17 mouse cellular contexts compared by ENCODE assay signal in the genomic region with DNA sequence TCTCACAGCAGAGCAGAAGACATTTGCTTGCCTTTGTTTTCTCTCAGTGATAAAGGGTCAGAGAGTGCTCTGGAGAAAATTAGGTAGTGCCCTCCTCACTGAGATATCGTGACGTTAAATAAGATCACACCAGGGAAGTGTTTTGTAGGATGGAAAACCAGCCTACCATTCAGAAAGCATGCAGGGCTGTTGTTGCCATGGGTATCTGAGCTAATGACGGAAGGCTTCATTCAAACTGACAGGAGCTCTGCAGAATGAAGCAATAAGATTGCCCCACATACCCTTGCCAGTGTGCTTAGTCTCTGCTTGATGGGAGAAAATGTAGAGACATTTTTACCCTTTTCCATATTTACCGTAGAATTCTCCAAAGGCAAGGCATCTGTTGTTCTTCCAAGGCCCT. TPM values are rescaled to one million over a fixed set of nuclear protein-coding genes. Genes with fewer than 3 reads are reported as not detected.
DNase-seq lines count a peak whose midpoint lies in the region; ATAC-seq and TF ChIP-seq lines count a peak whose summit lies in the region.
"Had no signal": no experiment of that assay in that cellular context is flagged by ENCODE, and none has a peak within 500 bp of the region (broad histone marks: within the 10 kb centered on the region; RNA-seq: fewer than 3 reads in every experiment).

No protein-coding gene starts in this region.

- peaks cover 36% of the 10 kb centered on the region for H3K4me1 ChIP-seq in forebrain, embryonic 10.5 days
- peaks cover 5% of the 10 kb centered on the region; the same call in 1 of the 2 replicates for H3K4me1 ChIP-seq in forebrain, embryonic 11.5 days (replicated peaks; ENCODE audit: control insufficient read depth, insufficient read depth, low read length)
- peaks cover 16% of the 10 kb centered on the region for H3K4me1 ChIP-seq in forebrain, embryonic 15.5 days
- H3K4me1 ChIP-seq in hindbrain, embryonic 16.5 days (ENCODE audit: control insufficient read depth, insufficient read depth, low read depth, low read length), result peaks cover 17% of the 10 kb centered on the region
- H3K4me1 ChIP-seq in neural tube, embryonic 14.5 days (ENCODE audit: control insufficient read depth, insufficient read depth, low read length), result peaks cover 10% of the 10 kb centered on the region; the same call in 1 of the 2 replicates
- peaks cover 15% of the 10 kb centered on the region for H3K4me1 ChIP-seq in cerebellum, adult 2 months (ENCODE audit: control insufficient read depth, insufficient read depth, low read length)

- no peak for ATAC-seq in forebrain, embryonic 11.5 days (replicated peaks; ENCODE audit: low FRiP score)
- ATAC-seq in forebrain, embryonic 15.5 days (replicated peaks), result 0 out of 2 replicates have a peak, but pooled peaks have one; percentile 9
- ATAC-seq in hindbrain, embryonic 16.5 days, result peak; percentile 21; the same call in 1 of the 2 replicates
- no peak for ATAC-seq in neural tube, embryonic 14.5 days (ENCODE audit: low read depth)
- ATAC-seq in megakaryocyte-erythroid progenitor cell, adult 5-6 weeks (replicated peaks; ENCODE audit: low FRiP score, low TSS enrichment, poor library complexity, severe bottlenecking), result no peak

- H3K9me3 ChIP-seq in forebrain, embryonic 10.5 days, result no peaks in the 10 kb centered on the region
- no peaks in the 10 kb centered on the region for H3K9me3 ChIP-seq in forebrain, embryonic 11.5 days (ENCODE audit: control insufficient read depth, low read length)
- H3K9me3 ChIP-seq in forebrain, embryonic 15.5 days, result no peaks in the 10 kb centered on the region
- no peaks in the 10 kb centered on the region for H3K9me3 ChIP-seq in hindbrain, embryonic 16.5 days (ENCODE audit: control insufficient read depth, low read length)
- no peaks in the 10 kb centered on the region for H3K9me3 ChIP-seq in neural tube, embryonic 14.5 days (ENCODE audit: control insufficient read depth, low read length)

- no peak for DNase-seq in forebrain, embryonic 10.5 days (ENCODE audit: extremely low spot score, low spot score)
- no peak for DNase-seq in forebrain, embryonic 11.5 days (ENCODE audit: low spot score)
- DNase-seq in cerebellum, postnatal 36 days, result no peak
- no peak for DNase-seq in cerebellum, adult 2 months
- DNase-seq: adrenal gland, postnatal 25 days; cerebellum, adult 9-11 months; gastrocnemius, postnatal 25 days; kidney, adult 18-20 months; kidney, postnatal 25 days; liver; lung, adult 2 months; lung, postnatal 4 days; thymus, adult 18-20 months had no signal

- peak overlapping the region; percentile 56; the same call in 1 of the 2 replicates for H3K27ac ChIP-seq in forebrain, embryonic 10.5 days
- no peak overlapping the region for H3K27ac ChIP-seq in forebrain, embryonic 11.5 days (ENCODE audit: low read depth, low read length)
- H3K27ac ChIP-seq in forebrain, embryonic 15.5 days (replicated peaks), result no peak overlapping the region
- no peak overlapping the region for H3K27ac ChIP-seq in hindbrain, embryonic 16.5 days (ENCODE audit: low read depth, low read length)
- H3K27ac ChIP-seq in neural tube, embryonic 14.5 days (ENCODE audit: low read depth, low read length), result peak overlapping the region; percentile 18; the same call in 1 of the 2 replicates
- no peak overlapping the region for H3K27ac ChIP-seq in cerebellum, adult 2 months (ENCODE audit: insufficient read depth, low read length)

- no peak for TF ChIP-seq CTCF in cerebellum, adult 2 months (IDR thresholded peaks at IDR 0.05; ENCODE audit: borderline replicate concordance, insufficient read depth, low read depth, low read length)

- no peaks in the 10 kb centered on the region for H3K27me3 ChIP-seq in forebrain, embryonic 10.5 days (ENCODE audit: poor library complexity, severe bottlenecking)
- H3K27me3 ChIP-seq in forebrain, embryonic 11.5 days (ENCODE audit: control insufficient read depth, insufficient read depth, low read length), result no peaks in the 10 kb centered on the region
- H3K27me3 ChIP-seq in forebrain, embryonic 15.5 days, result no peaks in the 10 kb centered on the region
- H3K27me3 ChIP-seq in hindbrain, embryonic 16.5 days (replicated peaks; ENCODE audit: control insufficient read depth, insufficient read depth, low read length), result no peaks in the 10 kb centered on the region
- H3K27me3 ChIP-seq in neural tube, embryonic 14.5 days (ENCODE audit: control insufficient read depth, insufficient read depth, low read length), result no peaks in the 10 kb centered on the region
- H3K27me3 ChIP-seq in cerebellum, adult 2 months (ENCODE audit: control insufficient read depth, insufficient read depth, low read length), result no peaks in the 10 kb centered on the region

- H3K9ac ChIP-seq in forebrain, embryonic 11.5 days (ENCODE audit: low read length), result no peak overlapping the region
- no peak overlapping the region for H3K9ac ChIP-seq in forebrain, embryonic 15.5 days (replicated peaks)
- H3K9ac ChIP-seq in hindbrain, embryonic 16.5 days (ENCODE audit: low read depth, low read length), result no peak overlapping the region
- H3K9ac ChIP-seq in neural tube, embryonic 14.5 days (replicated peaks; ENCODE audit: low read depth, low read length), result no peak overlapping the region

- WGBS in forebrain, embryonic 10.5 days, result 71% methylated on average over 4 of the region's 4 CpGs
- WGBS in forebrain, embryonic 11.5 days, result 54% methylated on average over 4 of the region's 4 CpGs
- whole genome bisulfite sequencing in forebrain, embryonic 15.5 days, result 39% methylated on average over 4 of the region's 4 CpGs
- 40% methylated on average over 4 of the region's 4 CpGs for WGBS in hindbrain, embryonic 16.5 days
- WGBS in neural tube, embryonic 14.5 days, result 46% methylated on average over 4 of the region's 4 CpGs
- 90% methylated on average over 4 of the region's 4 CpGs for WGBS in cerebellum, adult 2 months

- H3K4me2 ChIP-seq in forebrain, embryonic 11.5 days (ENCODE audit: low read depth, low read length, severe bottlenecking), result no peak overlapping the region
- H3K4me2 ChIP-seq in forebrain, embryonic 15.5 days (replicated peaks), result no peak overlapping the region
- peak overlapping the region; percentile 16; the same call in 1 of the 2 replicates for H3K4me2 ChIP-seq in hindbrain, embryonic 16.5 days (ENCODE audit: low read length)
- H3K4me2 ChIP-seq in neural tube, embryonic 14.5 days (ENCODE audit: low read depth, low read length), result no peak overlapping the region

- no peaks in the 10 kb centered on the region for H3K36me3 ChIP-seq in forebrain, embryonic 10.5 days (replicated peaks)
- H3K36me3 ChIP-seq in forebrain, embryonic 11.5 days (ENCODE audit: control insufficient read depth, insufficient read depth, low read length), result no peaks in the 10 kb centered on the region
- H3K36me3 ChIP-seq in forebrain, embryonic 15.5 days, result no peaks in the 10 kb centered on the region
- H3K36me3 ChIP-seq in hindbrain, embryonic 16.5 days (ENCODE audit: control insufficient read depth, insufficient read depth, low read length), result no peaks in the 10 kb centered on the region
- no peaks in the 10 kb centered on the region for H3K36me3 ChIP-seq in neural tube, embryonic 14.5 days (ENCODE audit: control insufficient read depth, insufficient read depth, low read length)

- no peak overlapping the region for H3K4me3 ChIP-seq in forebrain, embryonic 10.5 days
- no peak overlapping the region for H3K4me3 ChIP-seq in forebrain, embryonic 11.5 days (ENCODE audit: low read depth, low read length)
- H3K4me3 ChIP-seq in forebrain, embryonic 15.5 days, result no peak overlapping the region
- no peak overlapping the region for H3K4me3 ChIP-seq in hindbrain, embryonic 16.5 days (ENCODE audit: low read length)
- H3K4me3 ChIP-seq in neural tube, embryonic 14.5 days (ENCODE audit: low read depth, low read length), result no peak overlapping the region
- no peak overlapping the region for H3K4me3 ChIP-seq in cerebellum, adult 2 months (replicated peaks; ENCODE audit: insufficient read depth, low read depth, low read length)

- TF ChIP-seq POLR2A in cerebellum, adult 2 months (IDR thresholded peaks at IDR 0.05; ENCODE audit: borderline replicate concordance, insufficient read depth, low read length), result no peak

RNA-seq across cellular contexts. Expression of gene Map1b, which starts 33.7 kb away (rescaled TPM):
- polyA plus RNA-seq in forebrain, embryonic 10.5 days (2016; fragmentation: Nextera tagmentation; extraction: Ambion mirVana), result 403 and 460 TPM in 2 replicates
- polyA plus RNA-seq in forebrain, embryonic 11.5 days (2014; fragmentation: Nextera tagmentation; extraction: Ambion mirVana), result 823 and 854 TPM in 2 replicates
- 1,899 and 1,916 TPM in 2 replicates for polyA plus RNA-seq in forebrain, embryonic 15.5 days (2015; fragmentation: Nextera tagmentation; extraction: Ambion mirVana)
- polyA plus RNA-seq in hindbrain, embryonic 16.5 days (2015; fragmentation: Nextera tagmentation; extraction: Ambion mirVana), result 1,907 and 2,195 TPM in 2 replicates
- polyA plus RNA-seq in neural tube, embryonic 14.5 days (2014; fragmentation: Nextera tagmentation; extraction: Ambion mirVana), result 1,731 and 2,267 TPM in 2 replicates
- 0.12 TPM in 1 of 2 replicates, not detected in the other for total RNA-seq in megakaryocyte-erythroid progenitor cell, adult 5-6 weeks (2014; fragmentation: Nextera tagmentation)
- not detected in 2 replicates for total RNA-seq in megakaryocyte-erythroid progenitor cell, adult 5-6 weeks (2017)
- 155 and 166 TPM in 2 replicates for polyA plus RNA-seq in cerebellum, adult 2 months (2012; rRNA removed)

Comparison
In these comparisons a context has a peak if more than half of its experiments do, and no peak if none do; other contexts are left out.
1. H3K27ac ChIP-seq: peak in forebrain, embryonic 10.5 days (single experiment) and neural tube, embryonic 14.5 days (single experiment); none in forebrain, embryonic 11.5 days (single experiment), forebrain, embryonic 15.5 days (single experiment), hindbrain, embryonic 16.5 days (single experiment) and cerebellum, adult 2 months (single experiment).
2. ATAC-seq: peak in forebrain, embryonic 15.5 days (single experiment) and hindbrain, embryonic 16.5 days (single experiment); none in forebrain, embryonic 11.5 days (single experiment), neural tube, embryonic 14.5 days (single experiment) and megakaryocyte-erythroid progenitor cell, adult 5-6 weeks (single experiment).